Mouse (Mus musculus): ENCODE results near the gene Tex2.

DNA sequence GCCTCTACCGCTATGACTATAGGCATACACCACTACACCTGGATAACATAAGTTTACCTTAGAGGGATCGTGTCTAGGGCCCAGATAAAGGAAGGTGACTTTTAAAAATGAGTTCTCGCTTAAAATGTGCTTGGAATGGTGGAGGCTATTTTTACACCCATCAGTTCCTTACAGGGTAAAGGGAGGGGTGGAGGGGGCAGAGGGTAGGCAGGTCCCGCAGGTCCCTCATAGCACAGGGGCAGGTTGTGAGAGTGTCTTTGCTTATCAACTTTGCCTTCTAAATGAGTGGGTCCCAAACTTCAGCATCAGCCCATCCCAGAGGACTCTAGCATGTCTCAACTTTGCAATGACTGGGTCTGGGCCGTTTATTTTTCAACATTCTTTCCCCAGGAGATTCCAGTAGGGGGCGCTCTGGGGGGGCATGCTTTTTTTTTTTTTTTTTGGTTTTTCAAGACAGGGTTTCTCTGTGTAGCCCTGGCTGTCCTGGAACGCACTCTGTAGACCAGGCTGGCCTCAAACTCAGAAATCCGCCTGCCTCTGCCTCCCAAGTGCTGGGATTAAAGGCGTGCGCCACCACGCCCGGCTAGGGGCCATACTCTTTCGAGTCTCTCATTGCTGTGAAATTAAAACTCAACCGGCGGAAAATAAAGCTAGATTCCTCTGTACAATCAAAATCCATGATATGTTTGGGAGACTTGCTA lies 565 bp upstream of the Tex2 start:
- 0 out of 2 replicates have a peak, but pooled peaks have one; percentile 10 for TF ChIP-seq CTCF (IDR thresholded peaks at IDR 0.05; ENCODE audit: low read depth, low read length)
- no peak for TF ChIP-seq GATA1 (IDR thresholded peaks at IDR 0.05; ENCODE audit: borderline replicate concordance, low read length)
- no peak for TF ChIP-seq GATA2 (IDR thresholded peaks at IDR 0.05; ENCODE audit: borderline replicate concordance, low read depth, low read length)
- no peak for TF ChIP-seq TAL1 (conservative IDR thresholded peaks at IDR 0.05; ENCODE audit: low read depth, low read length)
- no peak for TF ChIP-seq POLR2AphosphoS5 (IDR thresholded peaks at IDR 0.05; ENCODE audit: insufficient replicate concordance, low read depth, low read length)

Measured in G1E (cell line).